Mouse (Mus musculus): ENCODE results near the gene Zfp810. TPM values are rescaled to one million over a fixed set of nuclear protein-coding genes. Genes with fewer than 3 reads are reported as not detected.

Zfp810 gene
- polyA plus RNA-seq, 1 experiment = 12.7 TPM

DNA sequence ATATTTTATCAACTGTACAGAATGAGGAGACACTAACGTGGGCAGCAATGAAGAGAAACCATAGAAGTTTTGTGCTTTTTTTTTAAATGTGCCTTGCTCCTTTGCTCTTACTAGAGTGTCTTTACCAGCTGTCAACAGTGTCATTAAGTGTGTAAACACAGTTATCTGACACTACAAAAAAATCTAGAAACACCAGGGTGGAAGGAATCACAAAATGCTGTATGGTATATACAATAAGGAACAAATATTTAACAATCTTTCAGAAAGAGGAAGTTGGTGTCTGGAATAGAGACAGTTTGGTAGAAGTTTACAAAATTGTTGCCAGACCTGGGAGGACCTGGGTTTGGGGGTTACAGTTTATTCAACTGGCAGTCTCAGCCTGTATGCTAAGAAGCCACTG is 45.9 kb downstream of the Zfp810 start:
- Histone ChIP-seq H3K27me3 (replicated peaks; ENCODE audit: control insufficient read depth, insufficient read depth, low read length) (no peaks in the 10 kb centered on the region), H3K27ac (ENCODE audit: insufficient read depth, low read depth, low read length) (no peak overlapping the region), H3K36me3 (ENCODE audit: control insufficient read depth, insufficient read depth, low read length) (no peaks in the 10 kb centered on the region), H3K4me3 (ENCODE audit: insufficient read depth, low read depth, low read length) (no peak overlapping the region), H3K4me1 (ENCODE audit: control insufficient read depth, insufficient read depth, low read length) (0 out of 2 replicates have a peak, but pooled peaks cover 3% of the 10 kb centered on the region)
- DNase-seq = no peak
- 96% methylated on average over 1 of the region's 1 CpGs for WGBS
- TF ChIP-seq POLR2A (IDR thresholded peaks at IDR 0.05; ENCODE audit: low read depth, low read length) (no peak), CTCF (conservative IDR thresholded peaks at IDR 0.05; ENCODE audit: insufficient read depth, insufficient read length, low read depth, low read length) (no peak)

- no peak overlapping the region for H3K27ac ChIP-seq (ENCODE audit: insufficient read depth, low read depth, low read length)
- no peak for TF ChIP-seq CTCF (conservative IDR thresholded peaks at IDR 0.05; ENCODE audit: insufficient read depth, insufficient read length, low read depth, low read length)
- TF ChIP-seq POLR2A (IDR thresholded peaks at IDR 0.05; ENCODE audit: low read depth, low read length) = no peak
- 30% methylated on average over 3 of the region's 3 CpGs for WGBS
- H3K4me3 ChIP-seq (ENCODE audit: insufficient read depth, low read depth, low read length) = no peak overlapping the region; the same call in 1 of the 2 replicates
- H3K36me3 ChIP-seq (ENCODE audit: control insufficient read depth, insufficient read depth, low read length) = no peaks in the 10 kb centered on the region
- DNase-seq = no peak
- no peaks in the 10 kb centered on the region for H3K27me3 ChIP-seq (replicated peaks; ENCODE audit: control insufficient read depth, insufficient read depth, low read length)
- H3K4me1 ChIP-seq (ENCODE audit: control insufficient read depth, insufficient read depth, low read length) = 0 out of 2 replicates have a peak, but pooled peaks cover 3% of the 10 kb centered on the region
Measured at GRCm38 (mm10) chr9:22260092-22260422, 47.4 kb downstream of the Zfp810 start.

DNA sequence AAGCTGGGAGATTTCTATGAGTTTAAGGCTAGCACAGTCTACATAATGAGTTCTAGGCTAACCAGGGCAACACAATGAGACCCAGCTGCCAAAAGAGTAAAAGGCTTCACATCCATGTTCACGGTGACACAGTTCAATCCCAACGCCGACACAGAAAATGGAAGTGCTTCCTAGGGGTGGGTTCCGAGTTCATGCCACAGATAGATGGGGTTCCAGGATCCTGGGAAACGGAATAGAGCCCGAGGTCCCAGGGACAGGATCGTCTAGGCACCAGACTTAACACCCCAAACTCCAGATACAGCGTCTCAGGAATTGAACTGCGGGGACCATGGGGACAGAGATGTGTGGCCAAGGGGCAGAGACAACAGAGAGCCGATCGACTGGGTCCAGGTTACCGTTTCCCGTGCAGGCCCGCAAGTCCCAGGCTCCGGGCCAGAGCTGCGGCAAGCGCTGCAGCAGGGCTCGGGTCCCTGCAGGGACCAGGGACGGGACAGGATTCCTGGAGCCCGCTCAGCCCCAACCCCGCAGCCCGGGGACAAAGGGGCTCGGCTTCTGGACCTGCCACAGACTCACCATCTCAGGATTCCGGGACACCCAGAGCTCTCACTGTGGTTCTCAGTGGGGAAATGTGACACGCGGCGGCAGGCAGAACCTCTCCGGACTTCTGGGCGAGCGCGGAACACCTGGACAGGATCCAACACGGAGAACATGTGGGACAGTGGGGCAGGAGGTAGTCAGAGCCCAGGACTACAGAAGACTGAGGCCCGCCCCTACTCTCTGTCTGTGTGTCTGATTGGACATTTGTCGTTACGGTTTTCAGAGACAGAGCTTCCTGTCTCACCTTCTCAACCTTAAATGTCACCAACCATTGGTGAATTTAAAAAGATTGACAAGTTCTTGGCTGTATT is 48.0 kb downstream of the Zfp810 start, which contains the start of gene Zfp599:
TSS of gene Zfp599 (minus strand) at position 712 of the 908 bp plus-strand sequence.
- TF ChIP-seq CTCF (conservative IDR thresholded peaks at IDR 0.05; ENCODE audit: insufficient read depth, insufficient read length, low read depth, low read length) = no peak
- no peak for TF ChIP-seq POLR2A (IDR thresholded peaks at IDR 0.05; ENCODE audit: low read depth, low read length)
- Histone ChIP-seq H3K4me1 (ENCODE audit: control insufficient read depth, insufficient read depth, low read length) (0 out of 2 replicates have a peak, but pooled peaks cover 3% of the 10 kb centered on the region), H3K4me3 (ENCODE audit: insufficient read depth, low read depth, low read length) (peak within 1 kb of the TSS; percentile 60), H3K36me3 (ENCODE audit: control insufficient read depth, insufficient read depth, low read length) (no peaks in the 10 kb centered on the region), H3K27ac (ENCODE audit: insufficient read depth, low read depth, low read length) (no peak within 1 kb of the TSS), H3K27me3 (replicated peaks; ENCODE audit: control insufficient read depth, insufficient read depth, low read length) (no peaks in the 10 kb centered on the region)
- peak; percentile 74 for DNase-seq
- WGBS = 1% methylated on average over 35 of the region's 35 CpGs

DNA sequence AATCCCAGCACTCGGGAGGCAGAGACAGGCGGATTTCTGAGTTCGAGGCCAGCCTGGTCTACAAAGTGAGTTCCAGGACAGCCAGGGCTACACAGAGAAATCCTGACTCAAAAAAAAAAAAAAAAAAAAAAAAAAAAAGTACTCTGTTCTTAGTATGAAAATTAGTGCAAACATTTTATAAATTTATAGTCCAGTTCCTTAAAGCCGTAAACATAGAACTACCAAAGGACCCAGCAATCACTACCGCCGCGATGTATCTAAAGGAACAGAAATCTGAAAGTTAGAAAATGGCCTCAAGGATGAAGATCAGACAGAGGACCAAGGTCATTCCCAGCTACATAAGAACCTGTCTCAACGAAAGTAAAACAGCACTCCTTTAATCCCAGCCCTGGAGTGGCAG is 48.7 kb downstream of the Zfp810 start:
- Histone ChIP-seq H3K36me3 (ENCODE audit: control insufficient read depth, insufficient read depth, low read length) (peaks cover under 1% of the 10 kb centered on the region; the same call in 1 of the 2 replicates), H3K27me3 (replicated peaks; ENCODE audit: control insufficient read depth, insufficient read depth, low read length) (no peaks in the 10 kb centered on the region), H3K4me1 (ENCODE audit: control insufficient read depth, insufficient read depth, low read length) (0 out of 2 replicates have a peak, but pooled peaks cover 3% of the 10 kb centered on the region), H3K4me3 (ENCODE audit: insufficient read depth, low read depth, low read length) (peak overlapping the region; percentile 60; the same call in 1 of the 2 replicates), H3K27ac (ENCODE audit: insufficient read depth, low read depth, low read length) (no peak overlapping the region)
- WGBS = 91% methylated on average over 8 of the region's 8 CpGs
- no peak for DNase-seq
- TF ChIP-seq POLR2A (IDR thresholded peaks at IDR 0.05; ENCODE audit: low read depth, low read length) (no peak), CTCF (conservative IDR thresholded peaks at IDR 0.05; ENCODE audit: insufficient read depth, insufficient read length, low read depth, low read length) (no peak)

- H3K4me1 ChIP-seq (ENCODE audit: control insufficient read depth, insufficient read depth, low read length) = 0 out of 2 replicates have a peak, but pooled peaks cover 3% of the 10 kb centered on the region
- no peak for DNase-seq
- no peaks in the 10 kb centered on the region for H3K27me3 ChIP-seq (replicated peaks; ENCODE audit: control insufficient read depth, insufficient read depth, low read length)
- TF ChIP-seq CTCF (conservative IDR thresholded peaks at IDR 0.05; ENCODE audit: insufficient read depth, insufficient read length, low read depth, low read length) (no peak), POLR2A (IDR thresholded peaks at IDR 0.05; ENCODE audit: low read depth, low read length) (no peak)
- H3K27ac ChIP-seq (ENCODE audit: insufficient read depth, low read depth, low read length) = no peak overlapping the region
- 89% methylated on average over 4 of the region's 4 CpGs for WGBS
- peaks cover 2% of the 10 kb centered on the region; the same call in 1 of the 2 replicates for H3K36me3 ChIP-seq (ENCODE audit: control insufficient read depth, insufficient read depth, low read length)
- no peak overlapping the region for H3K4me3 ChIP-seq (ENCODE audit: insufficient read depth, low read depth, low read length)
Measured at GRCm38 (mm10) chr9:22256579-22256978, 50.9 kb downstream of the Zfp810 start.

GRCm38 (mm10) chr9:22244242-22244641 is 63.2 kb downstream of the Zfp810 start:
- Histone ChIP-seq H3K27ac (ENCODE audit: insufficient read depth, low read depth, low read length) (no peak overlapping the region), H3K27me3 (replicated peaks; ENCODE audit: control insufficient read depth, insufficient read depth, low read length) (no peaks in the 10 kb centered on the region), H3K4me1 (ENCODE audit: control insufficient read depth, insufficient read depth, low read length) (no peaks in the 10 kb centered on the region), H3K4me3 (ENCODE audit: insufficient read depth, low read depth, low read length) (no peak overlapping the region), H3K36me3 (ENCODE audit: control insufficient read depth, insufficient read depth, low read length) (peaks cover 28% of the 10 kb centered on the region)
- no peak for TF ChIP-seq POLR2A (IDR thresholded peaks at IDR 0.05; ENCODE audit: low read depth, low read length)
- no peak for TF ChIP-seq CTCF (conservative IDR thresholded peaks at IDR 0.05; ENCODE audit: insufficient read depth, insufficient read length, low read depth, low read length)
- 96% methylated on average over 2 of the region's 2 CpGs for WGBS
- DNase-seq = no peak

- 97% methylated on average over 4 of the region's 4 CpGs for WGBS
- no peak for DNase-seq
- no peak overlapping the region for H3K27ac ChIP-seq (ENCODE audit: insufficient read depth, low read depth, low read length)
- TF ChIP-seq CTCF (conservative IDR thresholded peaks at IDR 0.05; ENCODE audit: insufficient read depth, insufficient read length, low read depth, low read length) (no peak), POLR2A (IDR thresholded peaks at IDR 0.05; ENCODE audit: low read depth, low read length) (no peak)
- no peaks in the 10 kb centered on the region for H3K4me1 ChIP-seq (ENCODE audit: control insufficient read depth, insufficient read depth, low read length)
- H3K27me3 ChIP-seq (replicated peaks; ENCODE audit: control insufficient read depth, insufficient read depth, low read length) = no peaks in the 10 kb centered on the region
- H3K4me3 ChIP-seq (ENCODE audit: insufficient read depth, low read depth, low read length) = no peak overlapping the region
- peaks cover 45% of the 10 kb centered on the region for H3K36me3 ChIP-seq (ENCODE audit: control insufficient read depth, insufficient read depth, low read length)
Measured at GRCm38 (mm10) chr9:22240001-22240400, 67.4 kb downstream of the Zfp810 start.

Data from kidney, adult 2 months (tissue).